Mouse (Mus musculus) gastrocnemius, adult 8-10 months (tissue): ENCODE measurements around the gene Ddx25. TPM values are rescaled to one million over a fixed set of nuclear protein-coding genes. Genes with fewer than 3 reads are reported as not detected.

Experiments
- DNase-seq, 2 experiments: peaks; one replicate each; pipeline ENCODE4 v3.0.0; 2022; ENCODE audit warnings: low spot score in 2 of 2
- total RNA-seq, 4 experiments: library from RNA; stranded (reverse); gene quantifications; 2 replicates each; pipeline ENCODE4 v1.2.4; 2022

Gene Ddx25
- total RNA-seq, 4 experiments from 2014 or later: not detected

- DNase-seq: no peak
Measured at GRCm38 (mm10) chr9:35494937-35495336, 63.4 kb downstream of the Ddx25 start.

GRCm38 (mm10) chr9:35493733-35494092 lies 64.6 kb downstream of the Ddx25 start:
- no peak for DNase-seq

- no peak for DNase-seq
Measured at GRCm38 (mm10) chr9:35493033-35493732, 65.1 kb downstream of the Ddx25 start.

GRCm38 (mm10) chr9:35491109-35491866 lies 67.0 kb downstream of the Ddx25 start:
- DNase-seq: no peak

GRCm38 (mm10) chr9:35488496-35488895 lies 69.8 kb downstream of the Ddx25 start:
- DNase-seq: no peak

Other genes starting within 250 kb of the Ddx25 start
- 10 to 100 TPM; 12.1 to 14.2 (median 13.1) TPM for gene Cdon, start 137.4 kb downstream of the Ddx25 start, total RNA-seq
- not detected for gene Gm1113, start 40.3 kb downstream of the Ddx25 start, total RNA-seq
- 10 to 100 TPM in 1 of 4 experiments, 1 to 10 TPM in 3; 7.8 to 11.1 (median 9.2) TPM for gene Pus3, start 67 bp upstream of the Ddx25 start, total RNA-seq
- not detected for gene Pate2, start 11.8 kb upstream of the Ddx25 start, total RNA-seq
- gene Hyls1, start 11.9 kb upstream of the Ddx25 start, total RNA-seq: 1 to 10 TPM in 1 of 4 experiments, under 1 TPM in 3; 0.48 to 1.0 (median 0.93) TPM
- gene Pate4, start 53.4 kb upstream of the Ddx25 start, total RNA-seq: not detected
- not detected for gene Pate3, start 89.7 kb upstream of the Ddx25 start, total RNA-seq
- not detected for gene Pate1, start 128.9 kb upstream of the Ddx25 start, total RNA-seq
- not detected for gene Gm17677, start 182.5 kb upstream of the Ddx25 start, total RNA-seq
- not detected for gene Gm17727, start 219.6 kb upstream of the Ddx25 start, total RNA-seq
- not detected for gene Gm27235, start 231.6 kb upstream of the Ddx25 start, total RNA-seq
- not detected for gene D730048I06Rik, start 231.6 kb upstream of the Ddx25 start, total RNA-seq